Mouse (Mus musculus) ES-E14 (cell line): ENCODE results near the gene Spats2. TPM values are rescaled to one million over a fixed set of nuclear protein-coding genes. Genes with fewer than 3 reads are reported as not detected.

Experiments used
- DNase-seq: peaks from one replicate; pipeline ENCODE4 v3.0.0-alpha.2; 2013; ENCODE audit warnings: low read depth, low spot score
- H3K27ac ChIP-seq: 2 replicates; pipeline ENCODE4 v1.5.1; 2012; ENCODE audit warnings: low read depth, mild to moderate bottlenecking, low read length, moderate library complexity, mixed read lengths; ENCODE audit not compliant: poor library complexity, insufficient read depth, severe bottlenecking
- H3K36me3 ChIP-seq: 2 replicates; pipeline ENCODE4 v1.6.1; 2012; ENCODE audit warnings: mild to moderate bottlenecking, low read length, moderate library complexity, mixed read lengths; ENCODE audit not compliant: control insufficient read depth, poor library complexity, insufficient read depth, severe bottlenecking
- H3K4me1 ChIP-seq, 2 experiments: fragments of 150-350 bp in 1 of 2; sonication (generic) in 1 of 2; 2 replicates each; pipeline ENCODE4 v1.6.1; 2012; ENCODE audit warnings: low read length in 2 of 2, mild to moderate bottlenecking in 1 of 2, mixed read lengths in 1 of 2; ENCODE audit not compliant: control insufficient read depth in 2 of 2, insufficient read depth in 2 of 2, poor library complexity in 1 of 2
- H3K4me3 ChIP-seq, 2 experiments: fragments of 150-350 bp in 1 of 2; sonication (generic) in 1 of 2; 2 replicates each; pipeline ENCODE4 v1.5.1; 2012; ENCODE audit warnings: low read length in 2 of 2, low read depth in 1 of 2, mild to moderate bottlenecking in 1 of 2, mixed read lengths in 1 of 2; ENCODE audit not compliant: insufficient read depth in 1 of 2, poor library complexity in 1 of 2, severe bottlenecking in 1 of 2
- H3K9ac ChIP-seq: 2 replicates; pipeline ENCODE4 v1.6.1; 2012; ENCODE audit warnings: low read depth, mild to moderate bottlenecking, low read length, mixed read lengths; ENCODE audit not compliant: poor library complexity, insufficient read depth, severe bottlenecking
- H3K9me3 ChIP-seq: fragments of 150-350 bp; sonication (generic); 2 replicates; pipeline ENCODE4 v1.6.1; 2012; ENCODE audit warnings: low read depth, mild to moderate bottlenecking, low read length; ENCODE audit not compliant: control insufficient read depth, insufficient read depth
- CHD2 ChIP-seq: IDR thresholded peaks from 2 replicates; pipeline ENCODE4 v1.6.1; 2014; ENCODE audit warnings: mild to moderate bottlenecking, low read depth, low read length, inconsistent platforms
- HCFC1 ChIP-seq: IDR thresholded peaks from 2 replicates; pipeline ENCODE4 v1.6.1; 2012; ENCODE audit warnings: low read length, inconsistent platforms, borderline replicate concordance; ENCODE audit not compliant: insufficient read depth
- MAFK ChIP-seq: IDR thresholded peaks from 2 replicates; pipeline ENCODE4 v1.6.1; 2014; ENCODE audit warnings: mild to moderate bottlenecking, low read depth, low read length, inconsistent platforms; ENCODE audit not compliant: insufficient read depth
- ZC3H11A ChIP-seq: IDR thresholded peaks from 2 replicates; pipeline ENCODE4 v1.6.1; 2012; ENCODE audit warnings: low read depth, mild to moderate bottlenecking, inconsistent platforms, low read length, borderline replicate concordance
- ZNF384 ChIP-seq: IDR thresholded peaks from 2 replicates; pipeline ENCODE4 v1.6.1; 2012; ENCODE audit warnings: low read depth, low read length, inconsistent platforms
- in situ Hi-C, 2 experiments: fragments of 600-800 bp; cut with MboI; formaldehyde crosslinking; loops; one replicate each; pipeline ENCODE4 v1.15.1; 2025; ENCODE audit warnings: low sequenced_read_pairs in 2 of 2, inconsistent platforms in 1 of 2; ENCODE audit not compliant: unreplicated experiment in 2 of 2
- total RNA-seq: library from RNA; depleted of rRNA; stranded (reverse); fragments of 300-350 nt; gene quantifications from 2 replicates; pipeline ENCODE4 v1.2.3, GENCODE M21; 2012; rRNA removed

The Spats2 gene
- total RNA-seq, 1 experiment = 21.7 TPM

GRCm38 (mm10) chr15:99259730-99260252 is 134.1 kb downstream of the Spats2 start:
- DNase-seq = peak; percentile 77
- Histone ChIP-seq H3K36me3 (no peaks in the 10 kb centered on the region; the same call in 1 of the 2 replicates), H3K27ac (peak overlapping the region; percentile 45; the same call in 1 of the 2 replicates), H3K4me1 (peaks cover 14 to 22% of the 10 kb centered on the region in 2 experiments; a peak in 3 of 4 replicates), H3K4me3 (peak overlapping the region; percentile 46 to 48; a peak in 3 of 4 replicates), H3K9ac (peak overlapping the region; percentile 64; the same call in 1 of the 2 replicates), H3K9me3 (no peaks in the 10 kb centered on the region)
- in situ Hi-C loops = no loop called here
- TF ChIP-seq HCFC1 (no peak), CHD2 (no peak), ZNF384 (no peak), ZC3H11A (no peak), MAFK (no peak)

GRCm38 (mm10) chr15:99262702-99263101 is 137.0 kb downstream of the Spats2 start:
- in situ Hi-C loops = no loop called here
- no peak for TF ChIP-seq MAFK
- no peak for TF ChIP-seq HCFC1
- no peak for TF ChIP-seq ZC3H11A
- TF ChIP-seq CHD2 = no peak
- TF ChIP-seq ZNF384 = no peak
- no peak overlapping the region for H3K9ac ChIP-seq
- DNase-seq = no peak
- no peaks in the 10 kb centered on the region for H3K9me3 ChIP-seq
- no peak overlapping the region for H3K27ac ChIP-seq
- H3K4me3 ChIP-seq = no peak overlapping the region
- peaks cover 17 to 19% of the 10 kb centered on the region in 2 experiments; a peak in 3 of 4 replicates for H3K4me1 ChIP-seq
- H3K36me3 ChIP-seq = no peaks in the 10 kb centered on the region

Other genes with a start within 250 kb of the Spats2 start
- 43.6 and 48.2 TPM in 2 replicates for gene Rhebl1, start 231.4 kb upstream of the Spats2 start, total RNA-seq
- gene Dhh, start 227.4 kb upstream of the Spats2 start, total RNA-seq = 1.0 and 1.2 TPM in 2 replicates
- gene Lmbr1l, start 207.7 kb upstream of the Spats2 start, total RNA-seq = 55.1 and 73.3 TPM in 2 replicates
- gene Tuba1b, start 191.4 kb upstream of the Spats2 start, total RNA-seq = 1,092 and 1,539 TPM in 2 replicates
- gene Gm49450, start 172.4 kb upstream of the Spats2 start, total RNA-seq = not detected in 2 replicates
- 595 and 862 TPM in 2 replicates for gene Tuba1a, start 172.2 kb upstream of the Spats2 start, total RNA-seq
- 335 and 424 TPM in 2 replicates for gene Tuba1c, start 96.0 kb upstream of the Spats2 start, total RNA-seq
- gene Prph, start 70.7 kb upstream of the Spats2 start, total RNA-seq = 15.1 and 20.6 TPM in 2 replicates
- 27.8 and 32.1 TPM in 2 replicates for gene Troap, start 51.3 kb upstream of the Spats2 start, total RNA-seq
- gene C1ql4, start 38.1 kb upstream of the Spats2 start, total RNA-seq = 3.1 and 3.7 TPM in 2 replicates
- 8.6 and 16.7 TPM in 2 replicates for gene Dnajc22, start 32.7 kb upstream of the Spats2 start, total RNA-seq
- gene Kcnh3, start 98.9 kb downstream of the Spats2 start, total RNA-seq = 2.9 and 6.6 TPM in 2 replicates
- 113 and 127 TPM in 2 replicates for gene Mcrs1, start 126.0 kb downstream of the Spats2 start, total RNA-seq
- gene Prpf40b, start 169.2 kb downstream of the Spats2 start, total RNA-seq = 42.4 and 86.2 TPM in 2 replicates
- gene Fam186b, start 170.0 kb downstream of the Spats2 start, total RNA-seq = 0.37 and 0.40 TPM in 2 replicates
- gene Fmnl3, start 244.6 kb downstream of the Spats2 start, total RNA-seq = 13.4 and 16.8 TPM in 2 replicates